Mouse (Mus musculus) lung, postnatal 36 days (tissue): Measurements from ENCODE around the gene Cbx4.

Experiments
- DNase-seq: peaks from one replicate; pipeline ENCODE4 v3.0.0; 2022; ENCODE audit warnings: mixed read lengths

Cbx4 gene

GRCm38 (mm10) chr11:119086144-119086971 is at the start of gene Cbx4:
Cbx4 (minus strand) TSS chr11:119086221.
- DNase-seq = peak; percentile 95

GRCm38 (mm10) chr11:119134586-119134985 is 48.6 kb upstream of the Cbx4 start:
- DNase-seq = peak; percentile 9

- peak; percentile 51 for DNase-seq
These were observed 47.6 kb upstream of the Cbx4 start for GRCm38 (mm10) chr11:119133437-119134221.

- DNase-seq = no peak
These were observed 46.4 kb upstream of the Cbx4 start for GRCm38 (mm10) chr11:119132198-119133035.

GRCm38 (mm10) chr11:119130081-119130765 is 44.2 kb upstream of the Cbx4 start:
- DNase-seq = no peak

GRCm38 (mm10) chr11:119129281-119130058 is 43.4 kb upstream of the Cbx4 start:
- no peak for DNase-seq

- DNase-seq = no peak
These were observed 42.8 kb upstream of the Cbx4 start for GRCm38 (mm10) chr11:119128668-119129280.

GRCm38 (mm10) chr11:119127686-119128473 is 41.9 kb upstream of the Cbx4 start:
- DNase-seq = peak; percentile 86

- DNase-seq = peak; percentile 36
These were observed 41.1 kb upstream of the Cbx4 start for GRCm38 (mm10) chr11:119127147-119127546.

GRCm38 (mm10) chr11:119125929-119126861 is 40.2 kb upstream of the Cbx4 start:
- peak; percentile 96 for DNase-seq

GRCm38 (mm10) chr11:119124536-119124935 is 38.5 kb upstream of the Cbx4 start:
- peak; percentile 12 for DNase-seq

- DNase-seq = peak; percentile 37
These were observed 37.7 kb upstream of the Cbx4 start for GRCm38 (mm10) chr11:119123522-119124319.

- peak; percentile 47 for DNase-seq
These were observed 36.4 kb upstream of the Cbx4 start for GRCm38 (mm10) chr11:119122396-119122795.

GRCm38 (mm10) chr11:119118905-119119304 is 32.9 kb upstream of the Cbx4 start:
- no peak for DNase-seq

GRCm38 (mm10) chr11:119117945-119118344 is 31.9 kb upstream of the Cbx4 start:
- DNase-seq = no peak

- DNase-seq = peak; percentile 30
These were observed 31.0 kb upstream of the Cbx4 start for GRCm38 (mm10) chr11:119116992-119117391.

- DNase-seq = no peak
These were observed 26.7 kb upstream of the Cbx4 start for GRCm38 (mm10) chr11:119112721-119113120.

GRCm38 (mm10) chr11:119111345-119111744 is 25.3 kb upstream of the Cbx4 start:
- peak; percentile 25 for DNase-seq
